ENCODE assay signal across 8 mouse cellular contexts in the genomic region with DNA sequence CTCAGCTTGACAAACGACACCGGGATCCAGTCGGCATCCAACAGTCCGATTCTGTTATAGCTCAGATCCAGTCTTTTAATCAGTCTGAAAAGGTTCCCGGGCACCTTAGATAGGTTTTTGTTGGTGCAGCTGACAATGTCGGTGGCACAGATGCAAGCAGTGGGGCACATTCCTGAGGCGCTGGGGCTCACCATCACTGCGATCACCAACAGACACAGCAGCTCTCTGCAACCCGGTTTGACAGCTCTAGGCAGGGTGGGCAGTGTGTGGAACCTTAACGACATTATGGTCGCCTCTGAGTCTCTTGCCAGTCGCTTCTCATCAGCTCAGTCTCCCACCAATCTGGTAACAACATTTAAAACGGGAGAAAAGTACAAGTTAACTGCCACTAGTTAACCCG. TPM values are rescaled to one million over a fixed set of nuclear protein-coding genes. Genes with fewer than 3 reads are reported as not detected.
DNase-seq lines count a peak whose midpoint lies in the region; ATAC-seq and TF ChIP-seq lines count a peak whose summit lies in the region.

No protein-coding gene starts in this region.

- no peaks in the 10 kb centered on the region for H3K4me1 ChIP-seq in lung, embryonic 14.5 days (ENCODE audit: insufficient read depth)
- H3K4me1 ChIP-seq in forebrain, embryonic 12.5 days = peaks cover 8% of the 10 kb centered on the region; the same call in 1 of the 2 replicates
- H3K4me1 ChIP-seq in limb, embryonic 12.5 days (replicated peaks) = peaks cover 8% of the 10 kb centered on the region; the same call in 1 of the 2 replicates
- peaks cover 29% of the 10 kb centered on the region for H3K4me1 ChIP-seq in neural tube, embryonic 15.5 days

- peak overlapping the region; percentile 13 for H3K9ac ChIP-seq in lung, embryonic 14.5 days
- no peak overlapping the region for H3K9ac ChIP-seq in forebrain, embryonic 12.5 days
- no peak overlapping the region for H3K9ac ChIP-seq in limb, embryonic 12.5 days (replicated peaks)
- no peak overlapping the region; the same call in 1 of the 2 replicates for H3K9ac ChIP-seq in neural tube, embryonic 15.5 days (replicated peaks)

- intact Hi-C loops in left cerebral cortex, postnatal 4 days (cut with DNase I) = no loop called here

- no peak for ATAC-seq in lung, embryonic 14.5 days (ENCODE audit: insufficient read depth)
- ATAC-seq in forebrain, embryonic 12.5 days (ENCODE audit: low FRiP score) = no peak
- ATAC-seq in limb, embryonic 12.5 days (ENCODE audit: insufficient number of reproducible peaks, insufficient read depth, low FRiP score, low TSS enrichment, low read depth) = no peak
- ATAC-seq in neural tube, embryonic 15.5 days (ENCODE audit: low FRiP score) = no peak

- H3K4me3 ChIP-seq in lung, embryonic 14.5 days (ENCODE audit: low read depth, low read length) = peak overlapping the region; percentile 71
- peak overlapping the region; percentile 84; the same call in 1 of the 2 replicates for H3K4me3 ChIP-seq in forebrain, embryonic 12.5 days (replicated peaks)
- peak overlapping the region; percentile 85 for H3K4me3 ChIP-seq in limb, embryonic 12.5 days (replicated peaks)
- H3K4me3 ChIP-seq in neural tube, embryonic 15.5 days (replicated peaks) = peak overlapping the region; percentile 75

- H3K4me2 ChIP-seq in lung, embryonic 14.5 days = peak overlapping the region; percentile 86
- H3K4me2 ChIP-seq in forebrain, embryonic 12.5 days = peak overlapping the region; percentile 89
- peak overlapping the region; percentile 89 for H3K4me2 ChIP-seq in limb, embryonic 12.5 days
- H3K4me2 ChIP-seq in neural tube, embryonic 15.5 days = peak overlapping the region; percentile 81

- H3K27me3 ChIP-seq in lung, embryonic 14.5 days (ENCODE audit: insufficient read depth, low read length) = peaks cover 16% of the 10 kb centered on the region
- H3K27me3 ChIP-seq in forebrain, embryonic 12.5 days = peaks cover 17% of the 10 kb centered on the region
- peaks cover 19% of the 10 kb centered on the region for H3K27me3 ChIP-seq in limb, embryonic 12.5 days
- H3K27me3 ChIP-seq in neural tube, embryonic 15.5 days (replicated peaks) = peaks cover 13% of the 10 kb centered on the region

- TF ChIP-seq CTCF in lung, embryonic 14.5 days (IDR thresholded peaks at IDR 0.05; ENCODE audit: low read depth) = no peak

- no peak overlapping the region for H3K27ac ChIP-seq in lung, embryonic 14.5 days (ENCODE audit: low read depth)
- no peak overlapping the region for H3K27ac ChIP-seq in forebrain, embryonic 12.5 days
- H3K27ac ChIP-seq in limb, embryonic 12.5 days = no peak overlapping the region
- H3K27ac ChIP-seq in neural tube, embryonic 15.5 days (replicated peaks) = no peak overlapping the region

- 22% methylated on average over 14 of the region's 14 CpGs for WGBS in lung, embryonic 14.5 days
- WGBS in forebrain, embryonic 12.5 days = 28% methylated on average over 14 of the region's 14 CpGs
- 27% methylated on average over 14 of the region's 14 CpGs for WGBS in limb, embryonic 12.5 days
- 28% methylated on average over 14 of the region's 14 CpGs for WGBS in neural tube, embryonic 15.5 days

- H3K9me3 ChIP-seq in lung, embryonic 14.5 days (ENCODE audit: low read depth, low read length) = no peaks in the 10 kb centered on the region
- H3K9me3 ChIP-seq in forebrain, embryonic 12.5 days = no peaks in the 10 kb centered on the region
- no peaks in the 10 kb centered on the region for H3K9me3 ChIP-seq in limb, embryonic 12.5 days
- no peaks in the 10 kb centered on the region for H3K9me3 ChIP-seq in neural tube, embryonic 15.5 days (replicated peaks)

- DNase-seq in lung, embryonic 14.5 days = peak; percentile 19
- no peak for DNase-seq in lung, postnatal 14 days
- no peak for DNase-seq in right cerebral cortex, postnatal 25 days
- no peak for DNase-seq in cerebellum, postnatal 36 days
- DNase-seq in left cerebral cortex, postnatal 4 days = no peak

- no peaks in the 10 kb centered on the region for H3K36me3 ChIP-seq in lung, embryonic 14.5 days (ENCODE audit: insufficient read depth)
- H3K36me3 ChIP-seq in forebrain, embryonic 12.5 days (replicated peaks) = no peaks in the 10 kb centered on the region
- H3K36me3 ChIP-seq in limb, embryonic 12.5 days = no peaks in the 10 kb centered on the region
- no peaks in the 10 kb centered on the region for H3K36me3 ChIP-seq in neural tube, embryonic 15.5 days

RNA-seq across cellular contexts. Expression of a gene that starts 0.7 kb away (rescaled TPM):
- 5.5 and 8.7 TPM in 2 replicates for polyA plus RNA-seq in lung, embryonic 14.5 days (2014; fragmentation: Nextera tagmentation; extraction: Ambion mirVana)
- polyA plus RNA-seq in forebrain, embryonic 12.5 days (2016; fragmentation: Nextera tagmentation; extraction: Ambion mirVana) = 3.3 and 4.2 TPM in 2 replicates
- 2.5 and 3.3 TPM in 2 replicates for polyA plus RNA-seq in limb, embryonic 12.5 days (2016; fragmentation: Nextera tagmentation; extraction: Ambion mirVana)
- polyA plus RNA-seq in neural tube, embryonic 15.5 days (2015; fragmentation: Nextera tagmentation; extraction: Ambion mirVana) = 3.4 and 4.0 TPM in 2 replicates
- 1 to 10 TPM; 9.4 to 9.6 TPM for total RNA-seq in left cerebral cortex, postnatal 4 days (2021)

RNA-seq across cellular contexts. Expression of a gene that starts 0.8 kb away (rescaled TPM):
- 5.5 and 5.7 TPM in 2 replicates for polyA plus RNA-seq in lung, embryonic 14.5 days (2014; fragmentation: Nextera tagmentation; extraction: Ambion mirVana)
- polyA plus RNA-seq in forebrain, embryonic 12.5 days (2016; fragmentation: Nextera tagmentation; extraction: Ambion mirVana) = 3.9 and 4.5 TPM in 2 replicates
- 5.5 TPM in 2 replicates for polyA plus RNA-seq in limb, embryonic 12.5 days (2016; fragmentation: Nextera tagmentation; extraction: Ambion mirVana)
- 6.5 and 7.6 TPM in 2 replicates for polyA plus RNA-seq in neural tube, embryonic 15.5 days (2015; fragmentation: Nextera tagmentation; extraction: Ambion mirVana)
- 10 to 100 TPM; 11.1 to 13.0 TPM for total RNA-seq in left cerebral cortex, postnatal 4 days (2021)
